Mouse (Mus musculus) forebrain, embryonic 15.5 days (tissue): ENCODE results near the gene Mta3. TPM values are rescaled to one million over a fixed set of nuclear protein-coding genes. Genes with fewer than 3 reads are reported as not detected.

Source experiments
- ATAC-seq: fragments of 200-750 bp; cut with Nextera tagmentation; replicated peaks from 2 replicates; pipeline ENCODE4 v1.8.0; 2017; ENCODE audit warnings: mild to moderate bottlenecking, moderate TSS enrichment, moderate library complexity
- H3K27ac ChIP-seq: fragments of 300-500 bp; sonication (generic); replicated peaks from 2 replicates; pipeline ENCODE4 v1.5.1; 2015; ENCODE audit warnings: mild to moderate bottlenecking, inconsistent platforms
- H3K27me3 ChIP-seq: fragments of 300-500 bp; sonication (generic); 2 replicates; pipeline ENCODE4 v1.6.1; 2015; ENCODE audit warnings: inconsistent platforms
- H3K36me3 ChIP-seq: fragments of 300-500 bp; sonication (generic); 2 replicates; pipeline ENCODE4 v1.6.1; 2015; ENCODE audit warnings: mild to moderate bottlenecking, inconsistent platforms
- H3K4me1 ChIP-seq: fragments of 300-500 bp; sonication (generic); 2 replicates; pipeline ENCODE4 v1.6.1; 2015; ENCODE audit warnings: inconsistent platforms
- H3K4me2 ChIP-seq: fragments of 300-500 bp; sonication (generic); replicated peaks from 2 replicates; pipeline ENCODE4 v1.6.1; 2015; ENCODE audit warnings: mild to moderate bottlenecking, inconsistent platforms
- H3K4me3 ChIP-seq: fragments of 300-500 bp; sonication (generic); 2 replicates; pipeline ENCODE4 v1.5.1; 2015; ENCODE audit warnings: mild to moderate bottlenecking, inconsistent platforms
- H3K9ac ChIP-seq: fragments of 300-500 bp; sonication (generic); replicated peaks from 2 replicates; pipeline ENCODE4 v1.6.1; 2015; ENCODE audit warnings: mild to moderate bottlenecking, inconsistent platforms
- H3K9me3 ChIP-seq: fragments of 300-500 bp; sonication (generic); 2 replicates; pipeline ENCODE4 v1.6.1; 2016; ENCODE audit warnings: inconsistent platforms
- WGBS: fragments of 180-500 bp; shearing (Covaris S2); methylation state at CpG from one replicate; pipeline ENCODE4 v1.1.7; 2015; ENCODE audit warnings: mixed read lengths; 5-methylcytosine and 5-hydroxymethylcytosine counted together
- polyA plus RNA-seq: library from polyadenylated mRNA; unstranded; fragments of >200 nt; fragmentation: Nextera tagmentation; extraction: Ambion mirVana; gene quantifications from 2 replicates; pipeline ENCODE4 v1.2.1, GENCODE M21; 2015

The Mta3 gene
- polyA plus RNA-seq, 1 experiment from 2014 or later = 37.9 TPM

DNA sequence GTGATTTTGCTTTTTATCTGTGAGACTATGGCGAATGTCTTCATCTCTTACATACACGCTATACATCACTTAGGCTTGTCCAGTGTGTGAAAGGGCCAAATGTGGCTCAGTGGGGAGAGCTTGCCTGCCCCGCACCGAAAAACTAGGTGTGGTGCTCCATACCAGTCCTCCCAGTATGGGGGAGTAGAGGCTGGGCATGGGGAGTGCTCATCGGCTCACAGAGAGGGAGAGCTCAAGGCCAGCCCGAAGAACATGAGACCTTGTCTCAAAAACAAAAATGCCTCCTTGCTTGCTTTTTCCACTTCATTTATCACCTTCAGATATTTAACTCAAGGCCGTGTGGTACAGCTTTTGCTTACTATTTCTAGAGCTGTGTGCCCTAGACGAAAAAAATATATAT is 4.7 kb downstream of the Mta3 start:
- H3K9ac ChIP-seq = no peak overlapping the region
- H3K9me3 ChIP-seq = no peaks in the 10 kb centered on the region
- H3K36me3 ChIP-seq = peaks cover 10% of the 10 kb centered on the region; the same call in 1 of the 2 replicates
- 94% methylated on average over 8 of the region's 8 CpGs for WGBS
- peaks cover 24% of the 10 kb centered on the region for H3K4me1 ChIP-seq
- no peaks in the 10 kb centered on the region for H3K27me3 ChIP-seq
- no peak overlapping the region for H3K4me2 ChIP-seq
- no peak overlapping the region for H3K4me3 ChIP-seq
- no peak overlapping the region for H3K27ac ChIP-seq
- ATAC-seq = no peak

GRCm38 (mm10) chr17:83712341-83712740 is 6.4 kb downstream of the Mta3 start:
- Histone ChIP-seq H3K4me1 (peaks cover 13% of the 10 kb centered on the region), H3K9ac (no peak overlapping the region), H3K9me3 (no peaks in the 10 kb centered on the region), H3K27me3 (no peaks in the 10 kb centered on the region), H3K27ac (no peak overlapping the region), H3K4me3 (no peak overlapping the region), H3K4me2 (no peak overlapping the region), H3K36me3 (peaks cover 25% of the 10 kb centered on the region)
- WGBS = 87% methylated on average over 9 of the region's 9 CpGs
- ATAC-seq = no peak

GRCm38 (mm10) chr17:83720449-83720848 is 14.5 kb downstream of the Mta3 start:
- Histone ChIP-seq H3K36me3 (peaks cover 25% of the 10 kb centered on the region), H3K9ac (no peak overlapping the region), H3K9me3 (no peaks in the 10 kb centered on the region), H3K4me3 (no peak overlapping the region), H3K27ac (no peak overlapping the region), H3K27me3 (no peaks in the 10 kb centered on the region), H3K4me1 (no peaks in the 10 kb centered on the region), H3K4me2 (no peak overlapping the region)
- no peak for ATAC-seq
- WGBS = 93% methylated on average over 12 of the region's 12 CpGs

DNA sequence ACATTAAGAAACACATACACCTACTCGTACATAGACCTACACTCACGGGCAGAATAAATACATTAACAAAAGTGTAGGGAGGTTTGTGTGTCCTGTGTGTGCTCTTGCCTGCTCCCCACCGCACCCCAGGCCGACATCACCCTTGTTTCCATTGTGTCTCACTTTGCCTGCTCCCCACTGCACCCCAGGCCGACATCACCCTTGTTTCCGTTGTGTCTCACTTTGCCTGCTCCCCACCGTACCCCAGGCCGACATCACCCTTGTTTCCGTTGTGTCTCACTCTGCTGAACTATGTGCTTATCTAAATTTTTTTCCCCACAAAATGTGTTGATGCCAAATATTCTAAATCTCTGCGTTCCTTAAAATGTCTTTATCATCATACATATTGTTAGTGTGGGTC is 15.2 kb downstream of the Mta3 start:
- no peaks in the 10 kb centered on the region for H3K9me3 ChIP-seq
- H3K4me1 ChIP-seq = no peaks in the 10 kb centered on the region
- no peak overlapping the region for H3K9ac ChIP-seq
- WGBS = 94% methylated on average over 10 of the region's 10 CpGs
- no peak overlapping the region for H3K4me2 ChIP-seq
- peaks cover 20% of the 10 kb centered on the region for H3K36me3 ChIP-seq
- H3K4me3 ChIP-seq = no peak overlapping the region
- H3K27ac ChIP-seq = no peak overlapping the region
- no peak for ATAC-seq
- H3K27me3 ChIP-seq = no peaks in the 10 kb centered on the region

- Histone ChIP-seq H3K4me2 (no peak overlapping the region), H3K4me1 (no peaks in the 10 kb centered on the region), H3K4me3 (no peak overlapping the region), H3K36me3 (0 out of 2 replicates have a peak, but pooled peaks cover 3% of the 10 kb centered on the region), H3K27me3 (no peaks in the 10 kb centered on the region), H3K27ac (no peak overlapping the region), H3K9me3 (no peaks in the 10 kb centered on the region), H3K9ac (no peak overlapping the region)
- ATAC-seq = no peak
- WGBS = 62% methylated on average over 9 of the region's 9 CpGs
Observed at GRCm38 (mm10) chr17:83723064-83723463, 17.1 kb downstream of the Mta3 start.

GRCm38 (mm10) chr17:83726496-83726895 is 20.5 kb downstream of the Mta3 start:
- Histone ChIP-seq H3K9me3 (no peaks in the 10 kb centered on the region), H3K36me3 (no peaks in the 10 kb centered on the region), H3K27ac (no peak overlapping the region), H3K4me1 (no peaks in the 10 kb centered on the region), H3K27me3 (no peaks in the 10 kb centered on the region), H3K9ac (no peak overlapping the region), H3K4me3 (no peak overlapping the region), H3K4me2 (no peak overlapping the region)
- no peak for ATAC-seq
- WGBS = 89% methylated on average over 11 of the region's 11 CpGs

DNA sequence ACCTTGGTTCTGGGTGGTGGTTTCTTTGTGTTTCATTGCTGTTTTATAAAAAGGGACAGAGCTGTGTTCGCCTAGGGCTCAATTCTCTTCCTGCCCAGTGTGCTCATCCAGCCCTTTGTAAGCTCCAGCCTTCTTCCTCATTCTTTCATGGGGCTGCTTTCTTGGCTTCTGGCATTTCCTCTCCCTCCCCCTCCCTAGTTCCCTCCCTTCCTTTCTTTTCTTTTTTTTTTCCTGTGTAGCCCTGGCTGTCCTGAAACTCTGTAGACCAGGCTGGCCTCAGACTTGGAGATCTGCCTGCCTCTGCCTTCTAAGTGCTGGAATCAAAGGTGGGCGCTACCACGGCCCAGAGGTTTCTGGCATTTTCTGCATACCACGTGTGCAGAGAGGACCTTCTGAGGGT is 21.7 kb downstream of the Mta3 start:
- Histone ChIP-seq H3K9me3 (no peaks in the 10 kb centered on the region), H3K9ac (no peak overlapping the region), H3K4me1 (no peaks in the 10 kb centered on the region), H3K4me2 (no peak overlapping the region), H3K27me3 (no peaks in the 10 kb centered on the region), H3K4me3 (no peak overlapping the region), H3K27ac (no peak overlapping the region), H3K36me3 (no peaks in the 10 kb centered on the region)
- no peak for ATAC-seq
- WGBS = 93% methylated on average over 4 of the region's 4 CpGs

DNA sequence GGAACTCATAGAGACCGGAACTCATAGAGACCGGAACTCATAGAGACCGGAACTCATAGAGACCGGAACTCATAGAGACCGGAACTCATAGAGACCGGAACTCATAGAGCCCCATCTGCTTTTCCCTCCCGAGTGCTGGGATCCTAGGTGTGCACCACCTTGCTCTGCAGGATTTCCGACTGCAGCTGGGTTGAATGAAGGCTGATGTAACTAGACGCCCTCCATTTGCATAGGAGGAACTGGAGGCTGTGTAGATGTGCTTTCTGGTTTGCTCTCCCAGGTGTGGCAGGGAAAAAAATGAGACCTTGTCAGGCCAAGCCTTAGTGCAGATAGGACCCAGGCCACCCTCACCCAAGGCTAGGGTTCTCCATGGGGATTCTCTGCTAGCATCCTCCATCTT is 23.1 kb downstream of the Mta3 start:
- Histone ChIP-seq H3K27me3 (no peaks in the 10 kb centered on the region), H3K4me3 (no peak overlapping the region), H3K4me2 (no peak overlapping the region), H3K4me1 (no peaks in the 10 kb centered on the region), H3K9ac (no peak overlapping the region), H3K9me3 (no peaks in the 10 kb centered on the region), H3K27ac (no peak overlapping the region), H3K36me3 (no peaks in the 10 kb centered on the region)
- no peak for ATAC-seq
- WGBS = 95% methylated on average over 9 of the region's 9 CpGs

- Histone ChIP-seq H3K9ac (no peak overlapping the region), H3K4me1 (no peaks in the 10 kb centered on the region), H3K4me2 (no peak overlapping the region), H3K4me3 (no peak overlapping the region), H3K27ac (no peak overlapping the region), H3K9me3 (no peaks in the 10 kb centered on the region), H3K36me3 (no peaks in the 10 kb centered on the region), H3K27me3 (no peaks in the 10 kb centered on the region)
- WGBS = 91% methylated on average over 6 of the region's 6 CpGs
- no peak for ATAC-seq
Observed at GRCm38 (mm10) chr17:83730123-83730522, 24.2 kb downstream of the Mta3 start.

- Histone ChIP-seq H3K9ac (no peak overlapping the region), H3K9me3 (no peaks in the 10 kb centered on the region), H3K27ac (no peak overlapping the region), H3K36me3 (no peaks in the 10 kb centered on the region), H3K4me1 (no peaks in the 10 kb centered on the region), H3K27me3 (no peaks in the 10 kb centered on the region), H3K4me3 (no peak overlapping the region), H3K4me2 (no peak overlapping the region)
- no peak; the same call in 1 of the 2 replicates for ATAC-seq
- 74% methylated on average over 10 of the region's 10 CpGs for WGBS
Observed at GRCm38 (mm10) chr17:83732166-83732629, 26.2 kb downstream of the Mta3 start.

GRCm38 (mm10) chr17:83732801-83733200 is 26.8 kb downstream of the Mta3 start:
- 33% methylated on average over 5 of the region's 5 CpGs for WGBS
- Histone ChIP-seq H3K27ac (no peak overlapping the region), H3K4me1 (no peaks in the 10 kb centered on the region), H3K9me3 (no peaks in the 10 kb centered on the region), H3K9ac (no peak overlapping the region), H3K4me2 (no peak overlapping the region), H3K36me3 (no peaks in the 10 kb centered on the region), H3K27me3 (no peaks in the 10 kb centered on the region), H3K4me3 (no peak overlapping the region)
- ATAC-seq = no peak

DNA sequence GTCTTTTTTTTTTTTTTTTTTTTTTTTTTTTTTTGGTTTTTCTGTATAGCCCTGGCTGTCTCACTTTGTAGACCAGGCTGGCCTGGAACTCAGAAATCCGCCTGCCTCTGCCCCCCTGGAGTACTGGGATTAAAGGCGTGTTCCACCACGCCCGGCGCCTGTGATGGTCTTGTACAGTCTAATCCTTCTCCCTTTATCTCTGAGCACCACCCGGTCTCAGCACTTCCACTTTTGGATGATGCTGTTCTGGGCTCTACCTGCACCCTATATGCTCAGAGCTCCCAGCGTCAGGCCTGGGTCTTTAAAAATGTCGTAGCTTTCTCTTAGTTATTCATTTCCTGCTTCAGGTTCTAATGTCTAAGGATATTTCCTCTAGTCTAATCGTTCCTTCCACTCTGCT is 30.7 kb downstream of the Mta3 start:
- Histone ChIP-seq H3K4me1 (peaks cover 13% of the 10 kb centered on the region), H3K4me3 (no peak overlapping the region), H3K36me3 (no peaks in the 10 kb centered on the region), H3K27ac (no peak overlapping the region), H3K9me3 (no peaks in the 10 kb centered on the region), H3K27me3 (no peaks in the 10 kb centered on the region), H3K9ac (no peak overlapping the region), H3K4me2 (no peak overlapping the region)
- 97% methylated on average over 9 of the region's 9 CpGs for whole genome bisulfite sequencing
- no peak for ATAC-seq

DNA sequence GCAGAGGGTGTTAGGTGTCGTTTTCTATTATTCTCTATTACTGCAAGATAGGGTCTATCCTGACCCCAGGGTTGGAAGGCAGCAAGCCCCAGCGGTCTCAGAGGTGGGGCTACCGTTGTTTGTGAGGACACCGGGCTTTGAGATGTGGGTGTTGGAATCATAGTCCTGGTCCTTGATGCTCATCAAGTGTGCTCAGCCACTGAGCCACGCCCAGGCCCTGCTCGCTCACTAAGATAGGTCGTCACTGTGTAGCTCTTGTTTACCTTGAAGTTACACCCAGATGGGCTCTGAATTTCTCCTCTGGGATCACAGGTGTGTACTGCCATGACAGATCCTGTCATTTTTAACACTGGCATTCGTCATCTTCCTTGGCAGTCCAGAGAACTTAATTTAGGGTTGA is 31.8 kb downstream of the Mta3 start:
- Histone ChIP-seq H3K9me3 (no peaks in the 10 kb centered on the region), H3K4me1 (peaks cover 15% of the 10 kb centered on the region), H3K36me3 (no peaks in the 10 kb centered on the region), H3K4me2 (no peak overlapping the region), H3K4me3 (no peak overlapping the region), H3K27ac (no peak overlapping the region), H3K27me3 (no peaks in the 10 kb centered on the region), H3K9ac (no peak overlapping the region)
- ATAC-seq = no peak
- 89% methylated on average over 8 of the region's 8 CpGs for WGBS
